Mouse (Mus musculus) layer of hippocampus, adult 11-12 months (tissue): ENCODE measurements at regions not wholly inside any gene's neighbourhood (a gene's known extent, or its start where the extent isn't known, plus 50 kb on each side); places are given as distances from the start of the nearest gene placed in this dataset.
A peak's percentile ranks its signal among the peaks of the same experiment; 100 is the strongest.

Source experiments
- DNase-seq: peaks from one replicate; pipeline ENCODE4 v3.0.0; 2022; ENCODE audit warnings: low spot score

DNA sequence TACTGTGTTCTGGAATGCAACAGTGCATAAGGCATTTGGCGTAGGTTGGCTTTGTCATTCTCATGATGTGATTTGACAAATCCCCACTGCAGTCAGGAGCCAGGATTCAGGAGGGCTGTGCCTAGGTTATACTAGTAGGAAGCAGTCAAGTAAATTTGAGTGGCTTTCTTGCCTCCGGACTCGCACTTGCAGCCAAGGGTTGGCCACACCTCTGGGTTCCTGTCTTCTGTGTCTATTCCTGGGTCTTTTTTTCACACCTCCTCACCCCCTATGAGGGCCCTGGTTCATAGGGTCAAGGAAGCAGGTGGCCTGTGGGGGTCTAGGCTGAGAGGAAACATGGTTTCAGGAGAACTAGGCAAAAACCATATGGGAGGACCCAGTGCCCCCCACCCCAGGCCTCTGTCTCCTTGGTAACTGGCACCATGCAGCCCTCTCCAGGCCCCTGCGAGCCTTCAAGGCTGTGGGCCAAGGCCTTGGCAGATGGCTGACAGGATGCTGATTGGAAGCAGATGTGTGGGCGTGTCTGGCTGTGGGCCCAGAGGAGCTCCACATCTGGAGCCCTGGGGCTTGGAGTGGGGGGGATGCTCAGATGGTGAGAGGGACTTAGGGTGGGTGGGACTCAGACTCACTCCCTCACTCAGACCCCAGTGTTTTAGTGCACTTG lies 195.7 kb downstream of the Rgs3 start:
- no peak for DNase-seq

- no peak for DNase-seq
Measured at GRCm38 (mm10) chr4:62756721-62757206, 197.1 kb downstream of the Rgs3 start.

GRCm38 (mm10) chr4:62760748-62761604 lies 201.3 kb downstream of the Rgs3 start:
- no peak for DNase-seq

GRCm38 (mm10) chr4:62761672-62762071 lies 202.0 kb downstream of the Rgs3 start:
- peak; percentile 89 for DNase-seq

DNA sequence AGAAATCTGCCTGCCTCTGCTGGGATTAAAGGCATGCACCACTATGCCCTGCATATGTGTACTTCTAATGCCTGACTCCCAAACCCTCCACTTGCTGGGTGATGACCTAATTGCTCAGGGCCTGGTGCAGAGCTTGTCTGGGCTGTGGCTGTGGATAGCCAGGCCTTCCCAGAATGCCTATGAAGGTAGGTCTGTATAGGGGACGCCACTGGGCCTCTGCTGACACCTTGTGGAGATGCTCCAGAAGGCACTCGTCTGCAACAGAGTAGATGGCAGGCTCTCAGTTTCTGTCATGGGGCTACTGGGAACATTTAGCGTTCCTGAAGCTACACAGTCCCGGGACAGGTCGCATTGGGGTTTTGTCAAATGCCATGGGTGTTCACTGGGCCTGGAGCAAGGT lies 201.4 kb upstream of the Zfp618 start:
- DNase-seq = peak; percentile 88

- no peak for DNase-seq
Measured at GRCm38 (mm10) chr4:62769469-62770234, 195.7 kb upstream of the Zfp618 start.

DNA sequence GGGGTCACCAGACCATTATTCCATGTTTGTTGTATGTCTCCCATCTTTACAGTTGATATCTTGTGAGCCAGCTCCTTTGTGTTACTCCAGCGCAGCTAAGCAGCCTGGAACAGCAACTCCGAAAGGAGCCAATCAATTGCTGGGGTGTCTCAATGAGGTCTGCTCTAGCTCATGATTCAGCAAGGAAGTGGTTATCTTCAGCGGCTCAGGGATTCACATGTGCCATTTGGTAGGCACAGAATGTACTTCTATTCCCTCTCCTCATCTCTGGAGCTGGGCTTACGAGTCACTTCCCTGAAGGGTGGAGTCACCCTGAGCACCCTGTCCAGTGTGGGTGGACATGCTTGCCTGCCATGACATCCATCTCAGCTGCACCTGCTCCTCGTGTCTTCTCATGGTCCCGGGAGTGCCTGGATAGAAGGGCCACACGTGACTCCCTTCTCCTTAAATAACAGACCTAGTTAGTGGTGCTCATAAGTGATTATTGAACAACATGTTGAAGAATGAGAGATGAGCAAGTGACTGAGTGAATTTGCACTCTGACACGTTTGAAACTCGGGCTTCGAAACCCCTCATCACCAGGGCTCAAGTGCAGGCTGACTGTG lies 190.3 kb upstream of the Zfp618 start:
- no peak for DNase-seq

DNA sequence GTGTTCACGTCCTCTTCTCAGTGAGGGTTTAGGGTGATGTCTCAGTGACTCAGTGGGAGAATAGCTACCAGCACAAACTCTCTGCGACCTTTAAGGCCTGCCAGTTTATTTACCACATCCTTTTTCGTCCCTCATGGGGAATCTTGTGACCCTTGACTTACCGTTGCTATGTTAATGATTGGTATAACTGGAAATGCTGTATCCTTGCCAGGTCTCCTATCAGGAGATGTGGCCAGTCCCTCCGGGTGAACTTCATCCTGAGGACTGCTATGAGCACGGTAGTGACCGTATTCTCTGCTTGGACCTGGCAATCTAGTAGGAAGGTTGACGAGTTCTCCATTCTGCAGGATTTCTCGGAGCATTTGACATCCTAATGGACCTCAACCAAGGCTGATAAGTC lies 188.5 kb upstream of the Zfp618 start:
- DNase-seq = no peak

- DNase-seq = no peak
Measured at GRCm38 (mm10) chr4:62777436-62777835, 187.9 kb upstream of the Zfp618 start.

- DNase-seq = no peak
Measured at GRCm38 (mm10) chr4:62778621-62779020, 186.8 kb upstream of the Zfp618 start.

GRCm38 (mm10) chr4:62780409-62780808 lies 185.0 kb upstream of the Zfp618 start:
- DNase-seq = peak; percentile 93

GRCm38 (mm10) chr4:62780837-62781236 lies 184.5 kb upstream of the Zfp618 start:
- DNase-seq = no peak

DNA sequence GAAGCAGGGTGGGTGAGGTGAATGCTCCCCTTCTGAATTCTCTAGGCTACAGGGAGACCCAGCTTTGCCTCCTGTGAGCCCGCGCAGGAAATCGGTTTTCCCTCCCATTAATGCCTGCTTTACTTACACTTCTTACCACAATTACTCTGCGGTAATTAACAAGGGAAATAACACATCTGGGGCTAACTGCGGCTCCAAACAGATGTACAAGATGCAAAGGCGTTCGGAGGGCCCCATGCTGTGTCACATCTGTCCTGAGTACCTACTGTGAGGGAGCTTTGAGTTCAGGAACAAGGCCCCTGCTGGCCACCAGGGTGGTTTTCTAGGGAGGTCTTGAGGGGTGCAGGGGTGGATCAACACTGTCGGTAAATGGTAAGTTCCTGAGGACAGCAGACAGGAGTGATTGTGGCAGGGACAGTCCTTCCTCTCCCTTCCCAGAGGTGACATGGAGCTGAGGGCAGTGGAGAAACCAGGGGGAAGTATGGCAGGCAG lies 184.0 kb upstream of the Zfp618 start:
- DNase-seq = no peak

GRCm38 (mm10) chr4:62785711-62786110 lies 179.7 kb upstream of the Zfp618 start:
- no peak for DNase-seq

- DNase-seq = no peak
Measured at GRCm38 (mm10) chr4:62789696-62790095, 175.7 kb upstream of the Zfp618 start.

DNA sequence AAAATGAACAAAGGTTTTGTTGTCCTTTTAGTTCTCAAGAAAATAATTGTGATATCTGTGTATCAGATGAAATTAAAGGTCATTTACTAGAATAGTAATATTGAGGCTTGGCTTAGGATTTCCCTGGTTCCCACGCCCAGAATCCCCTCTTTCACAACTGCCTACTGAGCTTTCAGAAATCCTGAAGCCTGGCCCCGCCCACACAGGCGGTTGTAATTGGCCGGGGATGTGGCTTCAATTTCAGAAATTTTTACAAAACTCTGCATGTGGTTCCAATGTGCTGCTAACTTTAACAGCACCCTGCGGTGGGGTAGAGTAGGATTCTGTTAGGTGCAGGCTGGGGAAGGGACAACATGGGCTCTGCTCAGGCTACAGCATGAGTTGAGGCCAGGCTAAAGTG lies 171.8 kb upstream of the Zfp618 start:
- DNase-seq = no peak

GRCm38 (mm10) chr4:62795538-62795937 lies 169.8 kb upstream of the Zfp618 start:
- DNase-seq = no peak

- DNase-seq = no peak
Measured at GRCm38 (mm10) chr4:62799923-62800322, 165.4 kb upstream of the Zfp618 start.

DNA sequence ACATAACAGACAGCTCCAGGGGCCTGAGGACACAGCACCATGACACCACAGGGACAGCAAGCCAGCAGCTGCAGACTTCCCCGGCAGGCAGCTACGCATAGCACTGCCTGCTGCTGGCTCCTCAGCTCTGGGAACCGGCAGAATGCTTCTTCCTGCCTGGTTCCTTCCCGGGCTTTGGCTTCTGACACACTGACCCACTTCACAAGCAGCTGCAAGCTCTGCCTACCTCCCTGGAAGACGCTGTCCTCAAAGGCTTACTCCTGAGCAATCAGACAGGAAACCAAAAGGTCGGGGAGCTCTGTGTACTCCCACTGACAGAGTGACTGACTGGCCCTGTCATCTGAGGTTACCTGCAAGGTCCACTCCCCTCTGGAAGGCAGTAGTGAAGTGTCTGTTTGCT lies 159.5 kb upstream of the Zfp618 start:
- DNase-seq = no peak

DNA sequence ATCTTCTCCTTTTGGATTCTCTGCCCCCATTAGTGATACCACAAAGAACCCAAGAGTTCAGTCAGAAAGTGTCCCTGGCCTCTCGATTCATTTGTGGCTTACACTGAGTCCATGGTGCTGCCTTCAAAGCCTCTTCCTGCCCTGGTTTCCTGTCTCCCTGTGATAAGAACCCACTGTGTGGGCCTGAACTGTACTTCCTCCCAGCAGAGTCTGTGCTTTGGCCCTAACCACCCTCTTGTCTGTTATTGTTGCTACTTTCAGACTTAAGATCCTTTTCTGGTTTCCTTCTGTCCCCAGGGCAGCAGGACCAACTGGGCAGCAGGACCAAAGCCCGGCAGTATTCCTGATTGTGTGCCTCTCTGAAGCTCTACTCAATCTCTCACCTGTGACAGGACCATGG lies 158.6 kb upstream of the Zfp618 start:
- DNase-seq = no peak

- DNase-seq = no peak
Measured at GRCm38 (mm10) chr4:62807926-62808552, 157.3 kb upstream of the Zfp618 start.

DNA sequence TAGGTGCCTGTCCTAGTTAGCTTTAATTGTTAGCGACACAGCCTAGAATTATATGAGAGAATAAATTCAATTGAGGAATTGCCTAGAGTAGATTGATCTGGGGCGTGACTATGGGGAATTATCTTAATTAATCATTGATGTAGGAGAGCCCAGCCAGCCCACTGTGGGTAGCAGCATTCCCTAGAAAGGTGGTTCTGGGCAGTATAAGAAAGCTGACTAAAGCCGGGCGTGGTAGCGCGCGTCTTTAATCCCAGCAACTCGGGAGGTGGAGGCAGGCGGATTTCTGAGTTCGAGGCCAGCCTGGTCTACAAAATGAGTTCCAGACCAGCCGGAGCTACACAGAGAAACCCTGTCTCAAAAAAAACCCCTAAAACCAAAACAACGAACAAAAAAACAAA lies 156.8 kb upstream of the Zfp618 start:
- DNase-seq = no peak
